Mouse (Mus musculus) embryo, embryonic 11.5 days (tissue): Measurements from ENCODE around the gene Fbxw27.
"Not testable (repeated sequence)": the region's sequence is repeated elsewhere in the genome, so short reads cannot be mapped to it uniquely, and the experiment has no call there.

Experiments
- DNase-seq: peaks from one replicate; pipeline ENCODE4 v3.0.0-alpha.2; 2012; ENCODE audit warnings: low read depth, low spot score

Gene Fbxw27

GRCm38 (mm10) chr9:109790570-109790969 is at the start of gene Fbxw27:
Fbxw27 (minus strand) TSS chr9:109790670.
- DNase-seq: not testable (repeated sequence)

GRCm38 (mm10) chr9:109833088-109833412 is 42.6 kb upstream of the Fbxw27 start:
- DNase-seq: no peak

- DNase-seq: peak; percentile 76
Measured at GRCm38 (mm10) chr9:109832391-109833087, 42.1 kb upstream of the Fbxw27 start, which contains the start of gene Nme6. Nme6 (plus strand) TSS chr9:109832749.

- DNase-seq: no peak
Measured at GRCm38 (mm10) chr9:109826181-109826580, 35.7 kb upstream of the Fbxw27 start.

- DNase-seq: no peak
Measured at GRCm38 (mm10) chr9:109825739-109826138, 35.3 kb upstream of the Fbxw27 start.

GRCm38 (mm10) chr9:109816341-109816740 is 25.9 kb upstream of the Fbxw27 start:
- no peak for DNase-seq

- DNase-seq: no peak
Measured at GRCm38 (mm10) chr9:109813424-109813823, 23.0 kb upstream of the Fbxw27 start.

- DNase-seq: no peak
Measured at GRCm38 (mm10) chr9:109811980-109812379, 21.5 kb upstream of the Fbxw27 start, which contains the start of gene Spink8. Spink8 (plus strand) TSS chr9:109812280.

GRCm38 (mm10) chr9:109807898-109808297 is 17.4 kb upstream of the Fbxw27 start:
- no peak for DNase-seq

GRCm38 (mm10) chr9:109806695-109807293 is 16.3 kb upstream of the Fbxw27 start:
- no peak for DNase-seq

- no peak for DNase-seq
Measured at GRCm38 (mm10) chr9:109806260-109806659, 15.8 kb upstream of the Fbxw27 start.

- not testable (repeated sequence) for DNase-seq
Measured at GRCm38 (mm10) chr9:109805596-109805995, 15.1 kb upstream of the Fbxw27 start.

GRCm38 (mm10) chr9:109798051-109798450 is 7.6 kb upstream of the Fbxw27 start:
- DNase-seq: peak; percentile 11

GRCm38 (mm10) chr9:109795811-109796210 is 5.3 kb upstream of the Fbxw27 start:
- no peak for DNase-seq

- DNase-seq: no peak
Measured at GRCm38 (mm10) chr9:109795221-109795620, 4.8 kb upstream of the Fbxw27 start.

GRCm38 (mm10) chr9:109766841-109767240 is 23.6 kb downstream of the Fbxw27 start:
- DNase-seq: not testable (repeated sequence)

- DNase-seq: not testable (repeated sequence)
Measured at GRCm38 (mm10) chr9:109745989-109746388, 44.5 kb downstream of the Fbxw27 start, which contains the start of gene Fbxw26. Fbxw26 (minus strand) TSS chr9:109746089.
